ENCODE assay signal across 8 mouse cellular contexts in the genomic region with DNA sequence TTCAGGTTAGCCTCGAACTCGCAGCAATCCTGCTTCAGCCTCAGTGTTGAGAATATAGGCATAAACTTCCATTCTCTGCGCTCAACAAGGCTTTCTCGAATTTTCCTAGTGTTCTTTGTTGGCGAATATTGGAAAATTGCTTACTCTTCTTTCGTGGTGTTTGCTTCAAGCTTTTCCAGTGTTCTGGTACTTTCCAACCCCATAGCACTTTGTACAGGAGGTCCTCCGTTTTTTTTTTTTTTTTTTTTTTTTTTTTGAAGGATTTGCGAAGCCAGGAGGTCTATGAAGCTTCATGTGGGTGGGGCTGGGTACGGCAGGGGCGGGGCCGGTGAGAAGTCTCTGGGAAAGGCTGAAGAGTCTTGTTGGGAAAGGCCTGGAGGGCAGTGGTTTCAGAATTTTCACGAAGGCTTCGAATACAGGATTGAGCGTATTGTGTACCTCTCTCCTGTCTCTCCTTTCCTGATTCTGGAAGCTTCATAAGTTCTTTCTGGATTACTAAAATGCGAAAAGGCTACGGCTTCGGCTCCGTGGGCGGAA. TPM values are rescaled to one million over a fixed set of nuclear protein-coding genes. Genes with fewer than 3 reads are reported as not detected.
DNase-seq lines count a peak whose midpoint lies in the region; ATAC-seq and TF ChIP-seq lines count a peak whose summit lies in the region.

No protein-coding gene starts in this region.

- H3K27ac ChIP-seq in lung, embryonic 16.5 days (ENCODE audit: low read length), result peak overlapping the region; percentile 98
- H3K27ac ChIP-seq in intestine, postnatal 0 days (ENCODE audit: low read depth, low read length), result peak overlapping the region; percentile 85
- H3K27ac ChIP-seq in midbrain, embryonic 15.5 days, result peak overlapping the region; percentile 90

- peak overlapping the region; percentile 69 for H3K4me3 ChIP-seq in lung, embryonic 16.5 days (ENCODE audit: low read length)
- peak overlapping the region; percentile 38 for H3K4me3 ChIP-seq in intestine, postnatal 0 days (ENCODE audit: low read depth, low read length)
- peak overlapping the region; percentile 58 for H3K4me3 ChIP-seq in midbrain, embryonic 15.5 days

- TF ChIP-seq CTCF in intestine, postnatal 0 days (IDR thresholded peaks at IDR 0.05; ENCODE audit: low read depth), result no peak

- H3K36me3 ChIP-seq in lung, embryonic 16.5 days (ENCODE audit: control insufficient read depth, insufficient read depth, low read length), result no peaks in the 10 kb centered on the region
- no peaks in the 10 kb centered on the region for H3K36me3 ChIP-seq in intestine, postnatal 0 days (ENCODE audit: control insufficient read depth, insufficient read depth)
- H3K36me3 ChIP-seq in midbrain, embryonic 15.5 days (replicated peaks), result no peaks in the 10 kb centered on the region

- H3K4me1 ChIP-seq in lung, embryonic 16.5 days (replicated peaks; ENCODE audit: control insufficient read depth, insufficient read depth, low read length), result peaks cover 14% of the 10 kb centered on the region; the same call in 1 of the 2 replicates
- peaks cover 17% of the 10 kb centered on the region; the same call in 1 of the 2 replicates for H3K4me1 ChIP-seq in intestine, postnatal 0 days (replicated peaks; ENCODE audit: control insufficient read depth, insufficient read depth, low read length)
- peaks cover 21% of the 10 kb centered on the region for H3K4me1 ChIP-seq in midbrain, embryonic 15.5 days

- DNase-seq in lung, postnatal 4 days, result no peak
- DNase-seq in layer of hippocampus, adult 18-20 months (ENCODE audit: low spot score in 2 of 2), result no peak
- DNase-seq in left cerebral cortex, adult 8-10 months (ENCODE audit: low spot score in 2 of 2), result no peak
- no peak for DNase-seq in layer of hippocampus, postnatal 10 days (ENCODE audit: low spot score in 2 of 2)

- no peaks in the 10 kb centered on the region for H3K9me3 ChIP-seq in lung, embryonic 16.5 days (ENCODE audit: control insufficient read depth, low read length)
- H3K9me3 ChIP-seq in intestine, postnatal 0 days (ENCODE audit: control insufficient read depth), result no peaks in the 10 kb centered on the region
- no peaks in the 10 kb centered on the region for H3K9me3 ChIP-seq in midbrain, embryonic 15.5 days

- peak; percentile 83 for ATAC-seq in lung, embryonic 16.5 days (ENCODE audit: low read depth)
- ATAC-seq in erythroid progenitor cell, adult 5-6 weeks (replicated peaks; ENCODE audit: low FRiP score, poor library complexity, severe bottlenecking), result peak; percentile 75
- ATAC-seq in intestine, postnatal 0 days, result peak; percentile 47; the same call in 1 of the 2 replicates
- ATAC-seq in midbrain, embryonic 15.5 days (replicated peaks), result peak; percentile 74

- no peaks in the 10 kb centered on the region for H3K27me3 ChIP-seq in lung, embryonic 16.5 days (ENCODE audit: control insufficient read depth, insufficient read depth, low read depth, low read length)
- H3K27me3 ChIP-seq in intestine, postnatal 0 days (replicated peaks; ENCODE audit: control insufficient read depth, insufficient read depth, low read length), result no peaks in the 10 kb centered on the region
- H3K27me3 ChIP-seq in midbrain, embryonic 15.5 days (replicated peaks), result no peaks in the 10 kb centered on the region

- 15% methylated on average over 19 of the region's 19 CpGs for WGBS in lung, embryonic 16.5 days
- 20% methylated on average over 19 of the region's 19 CpGs for WGBS in intestine, postnatal 0 days
- whole genome bisulfite sequencing in midbrain, embryonic 15.5 days, result 14% methylated on average over 19 of the region's 19 CpGs

- H3K9ac ChIP-seq in lung, embryonic 16.5 days (ENCODE audit: low read length), result peak overlapping the region; percentile 76
- H3K9ac ChIP-seq in intestine, postnatal 0 days (ENCODE audit: low read depth, low read length), result peak overlapping the region; percentile 3; the same call in 1 of the 2 replicates
- peak overlapping the region; percentile 45 for H3K9ac ChIP-seq in midbrain, embryonic 15.5 days

- H3K4me2 ChIP-seq in lung, embryonic 16.5 days (ENCODE audit: low read depth, low read length), result peak overlapping the region; percentile 95
- H3K4me2 ChIP-seq in intestine, postnatal 0 days (replicated peaks; ENCODE audit: low read depth), result peak overlapping the region; percentile 63
- peak overlapping the region; percentile 76 for H3K4me2 ChIP-seq in midbrain, embryonic 15.5 days

RNA-seq across cellular contexts. Expression of a gene that starts 0.4 kb away (rescaled TPM):
- 21.9 and 25.4 TPM in 2 replicates for polyA plus RNA-seq in lung, embryonic 16.5 days (2015; fragmentation: Nextera tagmentation; extraction: Ambion mirVana)
- total RNA-seq in erythroid progenitor cell, adult 5-6 weeks (2015; ENCODE audit: low replicate concordance), result 8.3 and 10.5 TPM in 2 replicates
- total RNA-seq in erythroid progenitor cell, adult 5-6 weeks (2017; ENCODE audit: low replicate concordance), result 12.2 and 20.9 TPM in 2 replicates
- 8.9 and 11.2 TPM in 2 replicates for polyA plus RNA-seq in intestine, postnatal 0 days (2015; fragmentation: Nextera tagmentation; extraction: Ambion mirVana)
- polyA plus RNA-seq in midbrain, embryonic 15.5 days (2015; fragmentation: Nextera tagmentation; extraction: Ambion mirVana), result 27.8 and 30.7 TPM in 2 replicates
- total RNA-seq in layer of hippocampus, adult 18-20 months (2021), result 10 to 100 TPM; 69.2 to 71.2 TPM
- 10 to 100 TPM; 54.9 to 78.5 (median 70.4) TPM for total RNA-seq in left cerebral cortex, adult 8-10 months (2022)
- total RNA-seq in layer of hippocampus, postnatal 10 days (2021), result 10 to 100 TPM; 64.3 to 66.3 TPM

Comparison
In these comparisons a context has a peak if more than half of its experiments do, and no peak if none do; other contexts are left out.
1. H3K9ac ChIP-seq: peak in every context shown above with its lines; median percentile 76 in lung, embryonic 16.5 days; 45 in midbrain, embryonic 15.5 days; 3 in intestine, postnatal 0 days.